Mouse (Mus musculus) urinary bladder, postnatal 10 days (tissue): ENCODE data around the gene Samhd1.
"Not testable (repeated sequence)": the region's sequence is repeated elsewhere in the genome, so short reads cannot be mapped to it uniquely, and the experiment has no call there.

Experiments used
- DNase-seq: peaks from one replicate; pipeline ENCODE4 v3.0.0; 2022; ENCODE audit warnings: low spot score

Gene Samhd1

GRCm38 (mm10) chr2:157135014-157135413 lies at the start of gene Samhd1:
Gene Samhd1, minus strand, starts transcription at chr2:157135265.
- DNase-seq, result peak; percentile 80

- no peak for DNase-seq
Measured at GRCm38 (mm10) chr2:157178167-157178566, 43.1 kb upstream of the Samhd1 start.

GRCm38 (mm10) chr2:157176248-157176647 lies 41.2 kb upstream of the Samhd1 start:
- DNase-seq, result no peak

GRCm38 (mm10) chr2:157174416-157174815 lies 39.4 kb upstream of the Samhd1 start:
- no peak for DNase-seq

- no peak for DNase-seq
Measured at GRCm38 (mm10) chr2:157173555-157173954, 38.5 kb upstream of the Samhd1 start.

- DNase-seq, result no peak
Measured at GRCm38 (mm10) chr2:157172984-157173383, 37.9 kb upstream of the Samhd1 start.

- DNase-seq, result no peak
Measured at GRCm38 (mm10) chr2:157170626-157171025, 35.6 kb upstream of the Samhd1 start.

- no peak for DNase-seq
Measured at GRCm38 (mm10) chr2:157170166-157170565, 35.1 kb upstream of the Samhd1 start.

GRCm38 (mm10) chr2:157166371-157167080 lies 31.5 kb upstream of the Samhd1 start:
- no peak for DNase-seq

- DNase-seq, result not testable (repeated sequence)
Measured at GRCm38 (mm10) chr2:157165312-157166224, 30.5 kb upstream of the Samhd1 start.

- no peak for DNase-seq
Measured at GRCm38 (mm10) chr2:157164101-157164500, 29.0 kb upstream of the Samhd1 start.

- DNase-seq, result no peak
Measured at GRCm38 (mm10) chr2:157156079-157156478, 21.0 kb upstream of the Samhd1 start.

- no peak for DNase-seq
Measured at GRCm38 (mm10) chr2:157153235-157153634, 18.2 kb upstream of the Samhd1 start.

- no peak for DNase-seq
Measured at GRCm38 (mm10) chr2:157148417-157148816, 13.4 kb upstream of the Samhd1 start.

GRCm38 (mm10) chr2:157147397-157148020 lies 12.4 kb upstream of the Samhd1 start:
- DNase-seq, result no peak

- no peak for DNase-seq
Measured at GRCm38 (mm10) chr2:157145173-157145572, 10.1 kb upstream of the Samhd1 start.

GRCm38 (mm10) chr2:157144132-157144531 lies 9.1 kb upstream of the Samhd1 start:
- DNase-seq, result no peak

GRCm38 (mm10) chr2:157141962-157142361 lies 6.9 kb upstream of the Samhd1 start:
- no peak for DNase-seq

GRCm38 (mm10) chr2:157139251-157139802 lies 4.3 kb upstream of the Samhd1 start:
- no peak for DNase-seq

- DNase-seq, result no peak
Measured at GRCm38 (mm10) chr2:157138808-157139207, 3.7 kb upstream of the Samhd1 start.

GRCm38 (mm10) chr2:157137959-157138731 lies 3.1 kb upstream of the Samhd1 start:
- DNase-seq, result no peak

GRCm38 (mm10) chr2:157136646-157137045 lies 1.6 kb upstream of the Samhd1 start:
- no peak for DNase-seq
